Mouse (Mus musculus) embryo, embryonic 10.5 days (tissue): Measurements from ENCODE around the gene Arhgap31.

ENCODE experiments used
- DNase-seq: peaks from one replicate; pipeline ENCODE4 v3.0.0-alpha.2; 2015; ENCODE audit warnings: low spot score

Gene Arhgap31

GRCm38 (mm10) chr16:38602989-38603804 lies 109.9 kb downstream of the Arhgap31 start:
- peak; percentile 34 for DNase-seq

GRCm38 (mm10) chr16:38598986-38599680 lies 113.9 kb downstream of the Arhgap31 start:
- no peak for DNase-seq

- no peak for DNase-seq
Observed at GRCm38 (mm10) chr16:38596651-38597050, 116.4 kb downstream of the Arhgap31 start.

- DNase-seq = no peak
Observed at GRCm38 (mm10) chr16:38596099-38596498, 117.0 kb downstream of the Arhgap31 start.

- no peak for DNase-seq
Observed at GRCm38 (mm10) chr16:38594435-38594834, 118.6 kb downstream of the Arhgap31 start.

GRCm38 (mm10) chr16:38592946-38593345 lies 120.1 kb downstream of the Arhgap31 start:
- DNase-seq = no peak

- DNase-seq = no peak
Observed at GRCm38 (mm10) chr16:38592026-38592678, 120.9 kb downstream of the Arhgap31 start.

- DNase-seq = no peak
Observed at GRCm38 (mm10) chr16:38591506-38591905, 121.6 kb downstream of the Arhgap31 start.

- DNase-seq = no peak
Observed at GRCm38 (mm10) chr16:38587572-38587971, 125.5 kb downstream of the Arhgap31 start.

- no peak for DNase-seq
Observed at GRCm38 (mm10) chr16:38587163-38587562, 125.9 kb downstream of the Arhgap31 start.

GRCm38 (mm10) chr16:38585186-38585585 lies 127.9 kb downstream of the Arhgap31 start:
- no peak for DNase-seq

GRCm38 (mm10) chr16:38584761-38585160 lies 128.3 kb downstream of the Arhgap31 start:
- DNase-seq = no peak

GRCm38 (mm10) chr16:38571481-38571880 lies 141.6 kb downstream of the Arhgap31 start:
- no peak for DNase-seq

- no peak for DNase-seq
Observed at GRCm38 (mm10) chr16:38568192-38568591, 144.9 kb downstream of the Arhgap31 start.

- DNase-seq = no peak
Observed at GRCm38 (mm10) chr16:38563516-38563915, 149.6 kb downstream of the Arhgap31 start.

- no peak for DNase-seq
Observed at GRCm38 (mm10) chr16:38562968-38563327, 150.1 kb downstream of the Arhgap31 start.

GRCm38 (mm10) chr16:38562131-38562967 lies 150.7 kb downstream of the Arhgap31 start:
- peak; percentile 96 for DNase-seq

GRCm38 (mm10) chr16:38558221-38558748 lies 154.8 kb downstream of the Arhgap31 start, which contains the start of gene Tmem39a:
Gene Tmem39a, plus strand, starts transcription at chr16:38558698.
- DNase-seq = no peak

- DNase-seq = no peak
Observed at GRCm38 (mm10) chr16:38555988-38556387, 157.1 kb downstream of the Arhgap31 start.

GRCm38 (mm10) chr16:38549479-38550396 lies 163.3 kb downstream of the Arhgap31 start, which contains the start of gene Poglut1:
Gene Poglut1, minus strand, starts transcription at chr16:38550258.
- peak; percentile 85 for DNase-seq
